Mouse (Mus musculus): ENCODE measurements around the gene Rasgrf2.

DNA sequence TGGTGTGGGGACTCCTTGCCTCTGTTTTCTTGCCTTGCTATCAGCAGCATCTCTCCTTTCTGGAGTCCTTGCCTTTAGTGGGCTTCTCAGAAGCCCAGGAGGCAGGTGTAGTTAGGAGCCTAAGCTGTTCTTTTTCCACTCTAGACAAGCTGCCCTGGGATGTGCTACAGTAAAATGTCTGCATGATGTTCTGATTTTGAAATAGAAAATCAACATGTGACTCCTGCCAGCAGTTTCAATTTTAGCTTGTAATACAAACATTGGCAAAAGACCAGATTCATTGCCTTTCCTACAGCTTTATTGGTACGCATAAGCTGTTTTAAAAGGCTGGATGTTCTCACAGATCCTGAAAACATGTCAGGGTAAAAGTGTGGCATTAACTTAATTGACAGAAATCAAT lies 176.3 kb downstream of the Rasgrf2 start:
- TF ChIP-seq ZC3H11A (IDR thresholded peaks at IDR 0.05; ENCODE audit: low read depth, low read length) (no peak), E2F4 (IDR thresholded peaks at IDR 0.05; ENCODE audit: borderline replicate concordance, low read depth, low read length) (no peak), ELF1 (IDR thresholded peaks at IDR 0.05; ENCODE audit: low read depth, low read length) (no peak), POLR2AphosphoS2 (IDR thresholded peaks at IDR 0.05; ENCODE audit: low read length) (no peak), POLR2A (IDR thresholded peaks at IDR 0.05; ENCODE audit: control insufficient read depth in 1 of 2, insufficient read depth in 1 of 2, low read depth in 1 of 2, low read length in 2 of 2, poor library complexity in 1 of 2) (no peak), GATA1 (IDR thresholded peaks at IDR 0.05; ENCODE audit: low read depth, low read length) (no peak), CTCF (IDR thresholded peaks at IDR 0.05 in 2 of 3, conservative IDR thresholded peaks at IDR 0.05 in 1 of 3; ENCODE audit: control insufficient read depth in 1 of 3, insufficient read depth in 1 of 3, low read depth in 2 of 3, low read length in 3 of 3, poor library complexity in 1 of 3, severe bottlenecking in 1 of 3) (no peak)
